Mouse (Mus musculus) liver, adult 2 months (tissue): Measurements from ENCODE around the gene Gm20388. TPM values are rescaled to one million over a fixed set of nuclear protein-coding genes. Genes with fewer than 3 reads are reported as not detected.

ENCODE experiments used
- DNase-seq: peaks from one replicate; pipeline ENCODE4 v3.0.0-alpha.2; 2011; ENCODE audit warnings: low read depth, low spot score; ENCODE audit errors: extremely low read depth
- H3K27ac ChIP-seq: fragments of 200-500 bp; replicated peaks from 2 replicates; pipeline ENCODE4 v1.5.1; 2012; ENCODE audit warnings: low read depth, mild to moderate bottlenecking, control low read depth, inconsistent platforms, low read length; ENCODE audit not compliant: insufficient read depth
- H3K27me3 ChIP-seq: fragments of 200-500 bp; 2 replicates; pipeline ENCODE4 v1.6.1; 2012; ENCODE audit warnings: mild to moderate bottlenecking, moderate library complexity, low read length, inconsistent platforms; ENCODE audit not compliant: control insufficient read depth, insufficient read depth
- H3K36me3 ChIP-seq: fragments of 200-500 bp; 2 replicates; pipeline ENCODE4 v1.6.1; 2012; ENCODE audit warnings: low read length, inconsistent platforms; ENCODE audit not compliant: control insufficient read depth, insufficient read depth
- H3K4me1 ChIP-seq: fragments of 200-500 bp; 2 replicates; pipeline ENCODE4 v1.6.1; 2011; ENCODE audit warnings: low read length; ENCODE audit not compliant: control insufficient read depth, insufficient read depth
- H3K4me3 ChIP-seq: fragments of 200-500 bp; 2 replicates; pipeline ENCODE4 v1.5.1; 2011; ENCODE audit warnings: low read depth, mild to moderate bottlenecking, control low read depth, low read length, moderate library complexity; ENCODE audit not compliant: insufficient read depth
- H3K79me2 ChIP-seq: fragments of 200-500 bp; 2 replicates; pipeline ENCODE4 v1.6.1; 2012; ENCODE audit warnings: inconsistent platforms, mild to moderate bottlenecking, low read length, moderate library complexity; ENCODE audit not compliant: control insufficient read depth, insufficient read depth
- H3K9ac ChIP-seq: fragments of 200-500 bp; 2 replicates; pipeline ENCODE4 v1.6.1; 2012; ENCODE audit warnings: low read depth, mild to moderate bottlenecking, control low read depth, inconsistent platforms, low read length
- CTCF ChIP-seq: fragments of 200-500 bp; IDR thresholded peaks from 2 replicates; pipeline ENCODE4 v1.5.1; 2011; ENCODE audit warnings: low read depth, low read length, control low read depth
- POLR2A ChIP-seq: fragments of 200-500 bp; IDR thresholded peaks from 2 replicates; pipeline ENCODE4 v1.6.1; 2011; ENCODE audit warnings: low read length, control low read depth; ENCODE audit not compliant: insufficient read depth; ENCODE audit errors: extremely low read depth
- WGBS: fragments of 180-500 bp; shearing (Covaris S2); methylation state at CpG from one replicate; pipeline ENCODE4 v1.1.7; 2018; 5-methylcytosine and 5-hydroxymethylcytosine counted together
- polyA plus RNA-seq: library from polyadenylated mRNA; depleted of rRNA; stranded (reverse); fragments of >200 nt; gene quantifications from 2 replicates; pipeline ENCODE4 v1.2.3, GENCODE M21; 2012
- total RNA-seq: library from RNA; depleted of rRNA; stranded (reverse); fragments of >200 nt; gene quantifications from 2 replicates; pipeline ENCODE4 v1.2.3, GENCODE M21; 2014

Gene Gm20388
- total and polyA plus RNA-seq, 2 experiments, result 6.4 to 19.9 TPM

- Histone ChIP-seq H3K36me3 (no peaks in the 10 kb centered on the region), H3K27ac (no peak overlapping the region), H3K9ac (no peak overlapping the region), H3K4me3 (no peak overlapping the region), H3K27me3 (no peaks in the 10 kb centered on the region), H3K79me2 (no peaks in the 10 kb centered on the region), H3K4me1 (no peaks in the 10 kb centered on the region)
- 75% methylated on average over 15 of the region's 15 CpGs for WGBS
- no peak for DNase-seq
- TF ChIP-seq CTCF (no peak), POLR2A (no peak)
Observed at GRCm38 (mm10) chr8:122648192-122648970, 2737.7 kb downstream of the Gm20388 start.

- no peak for TF ChIP-seq POLR2A
- no peak for TF ChIP-seq CTCF
- Histone ChIP-seq H3K36me3 (no peaks in the 10 kb centered on the region), H3K27ac (no peak overlapping the region), H3K4me3 (no peak overlapping the region), H3K4me1 (0 out of 2 replicates have a peak, but pooled peaks cover 2% of the 10 kb centered on the region), H3K9ac (no peak overlapping the region), H3K27me3 (no peaks in the 10 kb centered on the region), H3K79me2 (no peaks in the 10 kb centered on the region)
- WGBS, result 81% methylated on average over 16 of the region's 16 CpGs
- DNase-seq, result no peak
Observed at GRCm38 (mm10) chr8:122651326-122651921, 2740.8 kb downstream of the Gm20388 start.

GRCm38 (mm10) chr8:122652643-122653042 is 2742.0 kb downstream of the Gm20388 start:
- H3K4me1 ChIP-seq, result 0 out of 2 replicates have a peak, but pooled peaks cover 2% of the 10 kb centered on the region
- TF ChIP-seq POLR2A (no peak), CTCF (no peak)
- H3K79me2 ChIP-seq, result no peaks in the 10 kb centered on the region
- H3K36me3 ChIP-seq, result no peaks in the 10 kb centered on the region
- H3K9ac ChIP-seq, result no peak overlapping the region
- no peak overlapping the region for H3K27ac ChIP-seq
- 66% methylated on average over 6 of the region's 6 CpGs for WGBS
- H3K4me3 ChIP-seq, result no peak overlapping the region
- DNase-seq, result no peak
- no peaks in the 10 kb centered on the region for H3K27me3 ChIP-seq

DNA sequence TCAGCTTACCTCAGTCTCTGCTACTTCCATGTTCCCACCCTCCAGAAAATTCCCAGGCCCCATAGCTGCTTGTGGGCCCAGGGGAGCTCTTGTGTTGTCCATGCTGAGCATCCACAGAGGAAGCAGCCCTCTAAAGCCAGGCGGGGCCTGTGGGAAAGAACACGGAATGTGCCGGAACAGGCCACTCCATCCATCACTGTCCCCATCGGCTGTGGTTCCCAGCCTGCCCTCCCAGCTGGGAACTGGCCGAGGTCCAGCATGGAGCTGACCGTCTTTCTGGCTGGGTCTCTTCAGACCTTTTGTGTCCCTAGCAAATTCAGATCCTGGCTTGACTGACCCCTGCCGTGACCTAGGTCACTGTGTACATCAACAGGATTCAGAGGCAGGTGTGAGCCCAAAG is 2744.1 kb downstream of the Gm20388 start:
- Histone ChIP-seq H3K79me2 (no peaks in the 10 kb centered on the region), H3K9ac (no peak overlapping the region), H3K27ac (no peak overlapping the region), H3K36me3 (no peaks in the 10 kb centered on the region), H3K4me1 (0 out of 2 replicates have a peak, but pooled peaks cover 2% of the 10 kb centered on the region), H3K27me3 (no peaks in the 10 kb centered on the region), H3K4me3 (no peak overlapping the region)
- TF ChIP-seq CTCF, result no peak
- TF ChIP-seq POLR2A, result no peak
- 51% methylated on average over 7 of the region's 7 CpGs for WGBS
- no peak for DNase-seq

DNA sequence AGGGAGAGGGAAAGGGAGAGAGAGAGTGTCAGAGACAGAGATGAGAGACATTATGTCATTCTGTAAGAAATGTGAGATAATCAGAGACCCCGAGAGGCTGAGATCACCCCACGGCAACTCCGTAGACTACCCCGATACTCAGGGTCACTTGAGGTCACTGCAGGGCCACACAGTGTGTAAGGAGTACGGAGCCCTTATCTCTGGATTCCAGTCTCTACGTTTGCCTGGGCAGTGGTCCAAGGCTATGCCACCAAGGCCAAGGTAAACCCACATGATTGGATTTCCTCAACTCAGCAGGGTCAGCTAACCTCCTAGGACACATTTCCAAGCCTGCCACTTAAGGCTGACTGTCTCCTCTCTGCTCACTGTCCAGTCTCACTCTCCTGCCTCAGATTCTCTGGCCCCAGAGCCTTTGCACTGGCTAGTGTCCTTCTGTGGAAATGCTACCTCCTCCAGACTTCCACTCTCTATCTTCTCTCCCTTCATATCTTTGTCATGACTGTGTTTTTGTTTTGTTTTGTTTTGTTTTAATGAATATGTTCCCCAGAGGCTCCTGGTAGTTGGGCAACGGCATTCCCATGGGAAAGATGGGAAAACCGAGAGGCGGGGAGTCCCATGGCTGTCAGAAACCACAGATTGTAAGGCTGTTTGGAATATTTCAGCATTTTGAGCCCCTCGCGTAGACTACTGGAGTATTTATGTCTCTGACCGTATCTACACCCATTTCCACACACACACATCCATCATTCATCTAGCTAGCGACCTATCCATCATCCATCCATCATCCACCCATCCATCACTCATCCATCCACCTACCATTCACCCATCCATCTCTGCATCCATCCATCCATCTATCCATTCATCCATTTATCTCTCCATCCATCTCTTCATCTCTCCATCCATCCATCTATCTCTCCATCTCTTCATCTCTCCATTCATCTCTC is 2745.7 kb downstream of the Gm20388 start:
- H3K36me3 ChIP-seq, result no peaks in the 10 kb centered on the region
- WGBS, result 59% methylated on average over 13 of the region's 13 CpGs

More for the DNA sequence above, 2745.7 kb downstream of the Gm20388 start:
- no peaks in the 10 kb centered on the region for H3K27me3 ChIP-seq
- H3K9ac ChIP-seq, result no peak overlapping the region
- no peak for TF ChIP-seq POLR2A
- no peak for TF ChIP-seq CTCF
- no peak overlapping the region for H3K4me3 ChIP-seq
- no peaks in the 10 kb centered on the region for H3K79me2 ChIP-seq
- 0 out of 2 replicates have a peak, but pooled peaks cover 2% of the 10 kb centered on the region for H3K4me1 ChIP-seq
- H3K27ac ChIP-seq, result no peak overlapping the region
- peak; percentile 60 for DNase-seq
